Mouse (Mus musculus) lung, postnatal 25 days (tissue): Measurements from ENCODE around the gene Cmtm3.
A peak's percentile ranks its signal among the peaks of the same experiment; 100 is the strongest.
"Not testable (repeated sequence)": the region's sequence is repeated elsewhere in the genome, so short reads cannot be mapped to it uniquely, and the experiment has no call there.

Source experiments
- DNase-seq: peaks from one replicate; pipeline ENCODE4 v3.0.0; 2022; ENCODE audit warnings: low spot score

The Cmtm3 gene

GRCm38 (mm10) chr8:104339229-104339982, at the start of gene Cmtm3:
Gene Cmtm3 (plus strand): TSS chr8:104339410.
- DNase-seq: no peak

GRCm38 (mm10) chr8:104293081-104293480, 46.1 kb upstream of the Cmtm3 start, which contains the start of gene Cmtm2a:
Gene Cmtm2a (minus strand): TSS chr8:104293181.
- not testable (repeated sequence) for DNase-seq

- no peak for DNase-seq
These were observed 44.8 kb upstream of the Cmtm3 start for GRCm38 (mm10) chr8:104294396-104294795.

- not testable (repeated sequence) for DNase-seq
These were observed 37.6 kb upstream of the Cmtm3 start for GRCm38 (mm10) chr8:104301577-104301976.

GRCm38 (mm10) chr8:104302536-104302935, 36.7 kb upstream of the Cmtm3 start:
- not testable (repeated sequence) for DNase-seq

GRCm38 (mm10) chr8:104304962-104305361, 34.2 kb upstream of the Cmtm3 start:
- DNase-seq: no peak

GRCm38 (mm10) chr8:104308341-104308740, 30.9 kb upstream of the Cmtm3 start:
- DNase-seq: not testable (repeated sequence)

- not testable (repeated sequence) for DNase-seq
These were observed 29.6 kb upstream of the Cmtm3 start, which contains the start of the genes Gm45711 and Cmtm1 for GRCm38 (mm10) chr8:104309441-104310155. Gene Gm45711 (minus strand): TSS chr8:104310081. Gene Cmtm1 (minus strand): TSS chr8:104310145.

- DNase-seq: not testable (repeated sequence)
These were observed 27.2 kb upstream of the Cmtm3 start for GRCm38 (mm10) chr8:104312023-104312422.

GRCm38 (mm10) chr8:104313311-104313710, 25.9 kb upstream of the Cmtm3 start:
- peak; percentile 32 for DNase-seq

GRCm38 (mm10) chr8:104321267-104321666, 17.9 kb upstream of the Cmtm3 start, which contains the start of gene Gm11020:
Gene Gm11020 (plus strand): TSS chr8:104321567.
- not testable (repeated sequence) for DNase-seq

GRCm38 (mm10) chr8:104321930-104322329, 17.3 kb upstream of the Cmtm3 start, which contains the start of gene Cmtm2b:
Gene Cmtm2b (plus strand): TSS chr8:104322230.
- not testable (repeated sequence) for DNase-seq

GRCm38 (mm10) chr8:104332665-104333631, 6.3 kb upstream of the Cmtm3 start:
- DNase-seq: no peak

- DNase-seq: peak; percentile 24
These were observed 5.4 kb upstream of the Cmtm3 start for GRCm38 (mm10) chr8:104333786-104334185.

- DNase-seq: peak; percentile 34
These were observed 5.0 kb upstream of the Cmtm3 start for GRCm38 (mm10) chr8:104334196-104334595.

- DNase-seq: no peak
These were observed 2.4 kb upstream of the Cmtm3 start for GRCm38 (mm10) chr8:104336806-104337205.

- no peak for DNase-seq
These were observed 1.3 kb upstream of the Cmtm3 start for GRCm38 (mm10) chr8:104337890-104338289.

- DNase-seq: no peak
These were observed 698 bp downstream of the Cmtm3 start for GRCm38 (mm10) chr8:104339983-104340232.

GRCm38 (mm10) chr8:104340233-104341105, 1.3 kb downstream of the Cmtm3 start:
- DNase-seq: peak; percentile 82

- peak; percentile 79 for DNase-seq
These were observed 1.9 kb downstream of the Cmtm3 start for GRCm38 (mm10) chr8:104341106-104341561.

GRCm38 (mm10) chr8:104341678-104342077, 2.5 kb downstream of the Cmtm3 start:
- no peak for DNase-seq
